Mouse (Mus musculus): ENCODE results near the gene Pabpn1. TPM values are rescaled to one million over a fixed set of nuclear protein-coding genes. Genes with fewer than 3 reads are reported as not detected.

Pabpn1 gene
- polyA plus RNA-seq, 1 experiment from 2014 or later: 159 TPM

DNA sequence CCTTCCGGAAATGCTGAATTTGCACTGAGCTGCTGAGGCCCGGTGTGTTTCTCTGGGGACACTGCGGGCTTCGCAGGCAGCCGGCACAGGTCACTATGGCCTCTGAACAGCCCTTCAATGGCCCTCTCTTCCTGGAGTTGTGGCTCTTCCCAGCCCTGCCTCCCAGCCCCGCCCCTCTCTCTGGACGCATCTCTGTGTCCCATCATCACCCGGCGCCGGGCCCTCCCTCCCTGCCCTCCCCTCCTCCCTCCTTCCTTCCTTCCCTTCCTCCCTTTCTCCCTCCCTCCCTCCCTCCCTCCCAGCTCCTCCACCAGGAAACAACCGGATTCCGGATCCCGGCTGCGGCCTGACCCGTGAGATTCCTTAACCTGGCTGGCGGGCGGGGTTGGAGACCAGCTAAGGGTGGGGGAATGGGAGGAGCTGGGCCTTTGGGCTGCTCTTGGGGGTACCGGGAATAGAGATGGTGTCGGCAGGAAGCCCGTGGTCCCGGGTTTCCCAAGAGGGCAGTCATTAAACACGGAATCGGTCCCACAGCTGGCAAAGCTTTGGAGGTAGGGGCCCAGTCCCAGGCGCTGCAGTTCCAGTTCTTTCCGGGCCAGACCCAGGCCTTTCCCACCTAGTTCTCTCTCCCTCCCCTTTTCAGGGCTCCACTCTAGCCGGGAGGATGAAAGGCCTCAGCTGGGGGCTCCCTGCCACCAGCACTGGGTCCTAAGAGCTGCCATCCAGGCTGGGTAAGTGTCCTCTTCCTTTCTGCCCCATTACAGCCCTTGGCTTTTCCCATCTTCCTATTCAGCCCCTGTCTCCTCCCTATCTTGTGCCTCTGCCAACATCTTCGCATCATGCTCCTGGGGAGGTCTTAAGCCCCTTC lies 8.9 kb upstream of the Pabpn1 start, which contains the start of the genes Bcl2l2 and Gm20521:
Bcl2l2 (plus strand) TSS at position 224 of the 868 bp plus-strand sequence.
Gm20521 (plus strand) TSS at position 288 of the 868 bp plus-strand sequence.
- WGBS: 1% methylated on average over 27 of the region's 27 CpGs
- peak within 1 kb of the TSS; percentile 81 for H3K4me2 ChIP-seq (replicated peaks)
- DNase-seq (ENCODE audit: low spot score): peak; percentile 75

DNA sequence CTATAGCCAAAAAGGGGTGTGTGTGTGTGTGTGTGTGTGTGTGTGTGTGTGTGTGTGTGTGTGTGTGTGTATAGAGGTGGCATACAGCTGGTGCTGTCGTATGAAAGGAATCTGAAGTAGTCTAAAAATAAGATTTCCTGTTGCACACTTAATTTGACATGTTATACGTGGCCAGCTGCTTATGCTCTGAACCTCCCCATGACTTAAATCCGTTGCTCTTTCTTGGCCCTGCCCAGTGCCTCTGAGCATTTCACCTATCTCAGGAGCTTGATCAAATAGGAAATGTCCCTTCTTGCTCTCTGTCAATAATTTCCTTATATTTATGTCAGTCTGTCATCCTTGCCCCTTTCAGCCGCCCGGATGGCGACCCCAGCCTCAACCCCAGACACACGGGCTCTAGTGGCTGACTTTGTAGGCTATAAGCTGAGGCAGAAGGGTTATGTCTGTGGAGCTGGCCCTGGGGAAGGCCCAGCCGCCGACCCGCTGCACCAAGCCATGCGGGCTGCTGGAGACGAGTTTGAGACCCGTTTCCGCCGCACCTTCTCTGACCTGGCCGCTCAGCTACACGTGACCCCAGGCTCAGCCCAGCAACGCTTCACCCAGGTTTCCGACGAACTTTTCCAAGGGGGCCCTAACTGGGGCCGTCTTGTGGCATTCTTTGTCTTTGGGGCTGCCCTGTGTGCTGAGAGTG lies 8.1 kb upstream of the Pabpn1 start:
- Histone ChIP-seq H3K27me3 (ENCODE audit: control insufficient read depth, insufficient read depth, low read length) (no peaks in the 10 kb centered on the region), H3K27ac (0 out of 2 replicates have a peak overlapping the region, but pooled peaks have one; percentile 93), H3K4me1 (replicated peaks; ENCODE audit: control insufficient read depth, insufficient read depth, low read length) (peaks cover 21% of the 10 kb centered on the region), H3K36me3 (replicated peaks; ENCODE audit: control insufficient read depth, insufficient read depth) (peaks cover 16% of the 10 kb centered on the region), H3K4me3 (replicated peaks; ENCODE audit: low read length) (peak overlapping the region; percentile 51), H3K9me3 (ENCODE audit: control insufficient read depth, low read length) (no peaks in the 10 kb centered on the region), H3K9ac (peak overlapping the region; percentile 90), H3K4me2 (replicated peaks) (peak overlapping the region; percentile 81)
- DNase-seq (ENCODE audit: low spot score) (no peak), ATAC-seq (ENCODE audit: low FRiP score) (no peak)
- 33% methylated on average over 21 of the region's 21 CpGs for WGBS

More for the DNA sequence above, 8.9 kb upstream of the Pabpn1 start, which contains the start of the genes Bcl2l2 and Gm20521:
- peaks cover 3% of the 10 kb centered on the region; the same call in 1 of the 2 replicates for H3K27me3 ChIP-seq (ENCODE audit: control insufficient read depth, insufficient read depth, low read length)
- peaks cover 16% of the 10 kb centered on the region for H3K36me3 ChIP-seq (replicated peaks; ENCODE audit: control insufficient read depth, insufficient read depth)
- no peaks in the 10 kb centered on the region for H3K9me3 ChIP-seq (ENCODE audit: control insufficient read depth, low read length)
- peak within 1 kb of the TSS; percentile 51 for H3K4me3 ChIP-seq (replicated peaks; ENCODE audit: low read length)
- H3K9ac ChIP-seq: peak within 1 kb of the TSS; percentile 90
- peaks cover 21% of the 10 kb centered on the region for H3K4me1 ChIP-seq (replicated peaks; ENCODE audit: control insufficient read depth, insufficient read depth, low read length)
- peak; percentile 88 for ATAC-seq (ENCODE audit: low FRiP score)
- H3K27ac ChIP-seq: peak within 1 kb of the TSS; percentile 93

DNA sequence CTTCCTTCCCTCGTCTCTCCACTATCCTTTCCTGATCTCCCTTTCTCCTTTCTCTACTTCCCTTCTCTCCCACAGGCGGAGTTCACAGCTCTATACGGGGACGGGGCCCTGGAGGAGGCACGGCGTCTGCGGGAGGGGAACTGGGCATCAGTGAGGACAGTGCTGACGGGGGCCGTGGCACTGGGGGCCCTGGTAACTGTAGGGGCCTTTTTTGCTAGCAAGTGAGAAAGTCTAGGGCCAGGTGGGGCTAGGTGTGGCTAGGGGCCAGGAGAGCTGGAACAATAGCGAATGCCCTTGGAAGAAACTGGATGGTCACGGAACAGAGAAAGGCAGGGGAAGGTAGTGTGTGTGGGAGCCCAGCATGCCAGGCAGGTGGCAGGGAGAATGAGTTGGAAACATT lies 7.0 kb upstream of the Pabpn1 start:
- Histone ChIP-seq H3K4me1 (replicated peaks; ENCODE audit: control insufficient read depth, insufficient read depth, low read length) (peaks cover 21% of the 10 kb centered on the region), H3K36me3 (replicated peaks; ENCODE audit: control insufficient read depth, insufficient read depth) (peaks cover 16% of the 10 kb centered on the region), H3K27ac (no peak overlapping the region), H3K9ac (0 out of 2 replicates have a peak overlapping the region, but pooled peaks have one; percentile 90), H3K27me3 (ENCODE audit: control insufficient read depth, insufficient read depth, low read length) (no peaks in the 10 kb centered on the region), H3K4me2 (replicated peaks) (peak overlapping the region; percentile 81), H3K4me3 (replicated peaks; ENCODE audit: low read length) (no peak overlapping the region), H3K9me3 (ENCODE audit: control insufficient read depth, low read length) (no peaks in the 10 kb centered on the region)
- DNase-seq (ENCODE audit: low spot score) (no peak), ATAC-seq (ENCODE audit: low FRiP score) (no peak)
- 92% methylated on average over 11 of the region's 11 CpGs for WGBS

DNA sequence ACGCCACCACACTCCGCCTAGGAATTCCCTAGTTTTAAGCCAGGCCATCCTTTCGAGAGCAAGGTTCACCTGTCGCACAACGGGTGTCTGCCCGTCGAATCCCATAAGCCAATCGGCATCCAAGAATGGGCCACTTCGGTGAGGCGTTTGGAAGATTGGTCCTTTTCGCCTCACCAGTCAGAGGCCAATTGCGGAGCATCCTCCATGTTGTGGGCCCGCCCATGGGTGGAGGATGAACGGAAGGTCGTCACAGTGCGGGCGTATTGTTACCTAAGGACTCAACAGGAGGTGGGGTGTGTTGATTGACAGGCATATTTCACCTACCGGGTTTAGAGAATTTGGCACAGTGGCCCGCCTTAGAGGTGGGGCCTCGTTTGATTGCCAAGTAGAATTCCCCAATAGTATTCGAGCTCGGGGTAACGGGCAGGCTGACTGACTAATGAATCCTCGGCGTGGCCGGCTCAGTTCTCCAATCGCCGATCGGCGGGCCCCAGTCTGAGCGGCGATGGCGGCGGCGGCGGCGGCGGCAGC lies 1.4 kb downstream of the Pabpn1 start:
- DNase-seq (ENCODE audit: low spot score): peak; percentile 98
- Histone ChIP-seq H3K27me3 (ENCODE audit: control insufficient read depth, insufficient read depth, low read length) (no peaks in the 10 kb centered on the region), H3K4me2 (replicated peaks) (peak overlapping the region; percentile 45), H3K36me3 (replicated peaks; ENCODE audit: control insufficient read depth, insufficient read depth) (peaks cover 36% of the 10 kb centered on the region), H3K9me3 (ENCODE audit: control insufficient read depth, low read length) (no peaks in the 10 kb centered on the region), H3K4me3 (replicated peaks; ENCODE audit: low read length) (peak overlapping the region; percentile 93), H3K4me1 (replicated peaks; ENCODE audit: control insufficient read depth, insufficient read depth, low read length) (peaks cover 17% of the 10 kb centered on the region), H3K9ac (peak overlapping the region; percentile 99), H3K27ac (peak overlapping the region; percentile 98)
- WGBS: under 1% methylated on average over 38 of the region's 38 CpGs
- peak; percentile 99 for ATAC-seq (ENCODE audit: low FRiP score)

DNA sequence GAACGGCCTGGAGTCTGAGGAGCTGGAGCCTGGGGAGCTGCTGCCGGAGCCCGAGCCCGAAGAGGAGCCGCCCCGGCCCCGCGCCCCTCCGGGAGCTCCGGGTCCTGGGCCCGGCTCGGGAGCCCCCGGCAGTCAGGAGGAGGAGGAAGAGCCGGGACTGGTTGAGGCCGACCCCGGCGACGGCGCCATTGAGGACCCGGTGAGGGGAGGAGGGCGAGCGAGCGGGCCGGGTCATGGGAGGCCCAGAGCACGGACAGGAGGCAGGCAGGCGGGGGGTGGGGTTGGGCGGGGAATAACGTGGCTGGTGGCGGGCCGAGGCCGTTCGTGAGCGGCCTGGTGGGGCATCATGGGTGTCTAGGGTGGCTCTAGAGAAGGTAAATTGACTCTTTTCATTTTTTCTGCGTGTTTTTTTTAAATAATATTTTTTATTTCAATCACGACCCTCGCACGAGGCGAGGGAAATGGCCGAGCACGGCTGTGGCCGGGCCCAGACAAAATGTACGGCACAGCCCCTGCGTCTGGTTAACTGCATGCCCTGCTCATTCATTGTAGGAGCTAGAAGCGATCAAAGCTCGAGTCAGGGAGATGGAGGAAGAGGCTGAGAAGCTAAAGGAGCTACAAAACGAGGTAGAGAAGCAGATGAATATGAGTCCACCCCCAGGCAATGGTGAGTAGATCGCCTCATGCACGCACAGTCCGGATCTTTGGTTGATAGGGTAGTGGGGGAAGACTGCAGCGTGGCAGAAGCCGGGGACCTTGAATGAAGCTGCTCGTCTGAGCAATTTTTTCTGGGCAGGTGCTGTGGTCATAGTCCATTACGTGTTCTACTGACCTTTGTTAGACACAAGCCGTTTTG lies 2.2 kb downstream of the Pabpn1 start:
- under 1% methylated on average over 53 of the region's 54 CpGs for WGBS
- DNase-seq (ENCODE audit: low spot score): peak; percentile 56

DNA sequence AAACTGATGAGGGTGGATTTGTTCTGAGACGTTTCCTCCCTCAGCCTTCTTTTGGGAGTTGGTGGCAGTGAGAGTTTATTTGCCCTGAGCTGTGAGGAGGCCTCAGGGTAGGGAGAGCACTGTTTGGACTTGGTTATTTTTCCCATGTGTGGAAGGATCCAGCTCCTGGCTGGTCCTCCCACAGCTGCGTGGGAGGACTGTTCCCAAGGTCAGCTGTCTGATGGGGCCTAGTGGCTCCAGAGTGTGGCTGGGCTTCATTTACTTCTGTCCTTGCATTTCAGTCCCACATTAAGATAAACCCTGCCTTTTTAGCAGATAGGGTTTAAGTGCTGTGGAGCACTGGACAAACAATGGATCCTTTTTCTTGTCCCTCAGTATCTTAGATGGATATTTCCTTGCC lies 5.1 kb downstream of the Pabpn1 start:
- H3K36me3 ChIP-seq (replicated peaks; ENCODE audit: control insufficient read depth, insufficient read depth): peaks cover 44% of the 10 kb centered on the region
- H3K9ac ChIP-seq: no peak overlapping the region
- H3K27ac ChIP-seq: no peak overlapping the region
- H3K4me2 ChIP-seq (replicated peaks): no peak overlapping the region
- WGBS: 68% methylated on average over 2 of the region's 2 CpGs
- DNase-seq (ENCODE audit: low spot score): no peak
- no peak for ATAC-seq (ENCODE audit: low FRiP score)
- H3K9me3 ChIP-seq (ENCODE audit: control insufficient read depth, low read length): no peaks in the 10 kb centered on the region
- H3K27me3 ChIP-seq (ENCODE audit: control insufficient read depth, insufficient read depth, low read length): no peaks in the 10 kb centered on the region
- H3K4me3 ChIP-seq (replicated peaks; ENCODE audit: low read length): no peak overlapping the region
- peaks cover 17% of the 10 kb centered on the region for H3K4me1 ChIP-seq (replicated peaks; ENCODE audit: control insufficient read depth, insufficient read depth, low read length)

More for the DNA sequence above, 2.2 kb downstream of the Pabpn1 start:
- Histone ChIP-seq H3K9me3 (ENCODE audit: control insufficient read depth, low read length) (no peaks in the 10 kb centered on the region), H3K36me3 (replicated peaks; ENCODE audit: control insufficient read depth, insufficient read depth) (peaks cover 44% of the 10 kb centered on the region), H3K4me2 (replicated peaks) (peak overlapping the region; percentile 65), H3K4me3 (replicated peaks; ENCODE audit: low read length) (peak overlapping the region; percentile 93), H3K4me1 (replicated peaks; ENCODE audit: control insufficient read depth, insufficient read depth, low read length) (peaks cover 17% of the 10 kb centered on the region), H3K27ac (peak overlapping the region; percentile 98), H3K27me3 (ENCODE audit: control insufficient read depth, insufficient read depth, low read length) (no peaks in the 10 kb centered on the region), H3K9ac (peak overlapping the region; percentile 99)
- ATAC-seq (ENCODE audit: low FRiP score): no peak; the same call in 1 of the 2 replicates

DNA sequence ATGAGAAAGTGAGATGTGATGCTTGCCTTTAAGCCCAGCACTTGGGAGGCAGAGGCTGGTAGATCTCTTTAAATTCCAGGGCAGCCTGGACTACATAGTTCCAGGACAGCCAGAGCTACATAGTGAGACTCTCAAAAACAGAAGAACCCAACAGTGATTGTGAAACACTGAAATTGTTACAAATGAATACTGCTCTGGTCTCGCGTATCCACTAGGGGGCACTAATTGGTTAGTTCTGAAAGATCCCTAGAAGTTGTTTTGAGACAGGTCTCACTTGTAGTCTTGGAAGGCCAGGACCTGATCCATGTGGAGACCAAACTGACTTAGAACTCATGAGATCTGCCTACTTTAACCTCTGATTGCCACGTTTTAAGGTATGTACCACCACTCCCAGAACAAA lies 8.1 kb downstream of the Pabpn1 start:
- Histone ChIP-seq H3K4me2 (replicated peaks) (no peak overlapping the region), H3K4me3 (replicated peaks; ENCODE audit: low read length) (no peak overlapping the region), H3K9me3 (ENCODE audit: control insufficient read depth, low read length) (no peaks in the 10 kb centered on the region), H3K36me3 (replicated peaks; ENCODE audit: control insufficient read depth, insufficient read depth) (peaks cover 50% of the 10 kb centered on the region), H3K9ac (no peak overlapping the region), H3K4me1 (replicated peaks; ENCODE audit: control insufficient read depth, insufficient read depth, low read length) (peaks cover 8% of the 10 kb centered on the region), H3K27ac (no peak overlapping the region), H3K27me3 (ENCODE audit: control insufficient read depth, insufficient read depth, low read length) (no peaks in the 10 kb centered on the region)
- DNase-seq (ENCODE audit: low spot score): peak; percentile 93
- WGBS: 1% methylated on average over 3 of the region's 3 CpGs
- peak; percentile 64 for ATAC-seq (ENCODE audit: low FRiP score)

DNA sequence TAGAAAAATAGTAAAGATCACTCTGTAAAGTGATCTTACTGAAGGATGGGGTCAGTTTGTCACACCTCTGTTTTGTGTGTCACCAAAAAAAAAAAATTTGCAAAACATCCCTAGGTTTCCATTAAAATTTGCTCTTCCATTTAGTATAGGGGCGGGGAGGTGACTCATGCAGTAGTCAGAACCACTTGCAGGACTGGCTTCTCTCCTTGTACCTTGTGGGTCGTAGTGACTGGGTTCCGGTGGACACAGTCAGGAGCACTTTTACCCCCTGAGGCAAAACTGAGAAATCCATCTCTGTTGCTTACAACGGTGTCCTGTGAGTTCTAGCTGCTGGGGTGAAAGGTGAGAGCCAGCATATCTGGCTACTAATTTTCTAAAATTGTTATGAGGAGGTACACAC lies 11.3 kb downstream of the Pabpn1 start:
- 92% methylated on average over 4 of the region's 4 CpGs for WGBS
- H3K36me3 ChIP-seq (replicated peaks; ENCODE audit: control insufficient read depth, insufficient read depth): peaks cover 50% of the 10 kb centered on the region
- 0 out of 2 replicates have a peak, but pooled peaks cover 2% of the 10 kb centered on the region for H3K4me1 ChIP-seq (replicated peaks; ENCODE audit: control insufficient read depth, insufficient read depth, low read length)
- ATAC-seq (ENCODE audit: low FRiP score) (no peak), DNase-seq (ENCODE audit: low spot score) (no peak)
- no peaks in the 10 kb centered on the region for H3K9me3 ChIP-seq (ENCODE audit: control insufficient read depth, low read length)
- H3K27me3 ChIP-seq (ENCODE audit: control insufficient read depth, insufficient read depth, low read length): no peaks in the 10 kb centered on the region
- H3K9ac ChIP-seq: no peak overlapping the region
- no peak overlapping the region for H3K4me3 ChIP-seq (replicated peaks; ENCODE audit: low read length)
- no peak overlapping the region for H3K27ac ChIP-seq
- H3K4me2 ChIP-seq (replicated peaks): no peak overlapping the region
